Mouse (Mus musculus) Patski (cell line): ENCODE results near the gene Apoe. TPM values are rescaled to one million over a fixed set of nuclear protein-coding genes. Genes with fewer than 3 reads are reported as not detected.

Experiments
- ATAC-seq: fragments of 100-300 bp; one replicate; pipeline ENCODE4 v1.8.0; 2021
- CTCF ChIA-PET: fragments of 350-600 bp; sonication (Branson Sonifier 250); formaldehyde crosslinking; loops from one replicate; lab custom pipeline; 2022; ENCODE audit warnings: inconsistent platforms; lab: Charles Lee
- POLR2A ChIA-PET: fragments of 350-600 bp; sonication (Branson Sonifier 250); formaldehyde crosslinking; loops from one replicate; lab custom pipeline; 2022; ENCODE audit warnings: antibody characterized with exemption, inconsistent platforms; lab: Charles Lee
- DNase-seq: peaks from one replicate; pipeline ENCODE4 v3.0.0-alpha.2; 2011; ENCODE audit warnings: low read depth, low spot score
- H3K27me3 ChIP-seq: fragments of 371-371 bp; one replicate; pipeline ENCODE4 v1.5.1; 2021
- CTCF ChIP-seq: fragments of 100-300 bp; IDR thresholded peaks from one replicate; pipeline ENCODE4 v1.5.1; 2021
- in situ Hi-C: fragments of 300-500 bp; cut with MboI; formaldehyde crosslinking; loops from 3 replicates; pipeline ENCODE4 v1.11.1; 2018; ENCODE audit warnings: low pct_unique_long_range_greater_than_20kb, mixed read lengths
- polyA plus RNA-seq: library from polyadenylated mRNA; unstranded; gene quantifications from one replicate; pipeline ENCODE4 v1.2.3, GENCODE M21; 2021

The Apoe gene
- polyA plus RNA-seq, 1 experiment from 2014 or later = 6.0 TPM

DNA sequence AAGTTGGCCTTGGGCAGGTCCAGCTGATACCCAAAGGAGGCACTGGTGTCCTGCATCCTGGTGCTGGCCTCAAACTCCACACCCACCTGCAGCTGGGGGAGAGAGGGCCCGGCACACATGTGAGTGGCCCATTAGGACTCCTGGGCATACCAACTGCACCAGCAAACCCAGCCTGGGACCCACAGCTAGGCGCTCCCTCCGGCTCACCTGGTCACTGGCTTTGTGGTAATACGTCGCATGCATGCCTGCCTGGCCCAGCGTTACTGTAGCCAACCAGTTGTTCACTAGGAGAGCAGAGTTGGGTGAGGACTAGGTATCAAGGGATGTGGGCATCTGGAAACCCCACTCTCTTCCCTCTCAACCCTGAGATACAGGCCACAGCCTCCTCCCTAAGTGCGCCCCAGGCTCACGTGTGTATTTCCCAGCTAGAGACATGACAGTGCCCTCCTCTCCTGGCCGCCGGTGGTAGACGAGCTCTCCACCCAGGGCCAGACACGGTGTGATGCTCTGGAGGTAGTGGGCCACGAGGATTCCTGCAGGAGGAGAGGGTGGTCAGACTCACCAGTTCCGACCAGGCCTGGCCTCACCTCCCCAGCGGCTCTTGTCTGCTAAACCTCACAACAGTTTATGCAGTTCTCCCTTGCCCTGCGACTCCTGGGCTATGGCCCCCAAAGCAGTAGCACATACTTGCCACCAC lies 4.0 kb upstream of the Apoe start:
- POLR2A ChIA-PET = interaction anchor here (3.7 kb wide), 1 partner anchor 34 kb away, joined by 16 read pairs; no protein-coding TSS in a partner anchor
- in situ Hi-C loops = no loop called here
- CTCF ChIA-PET = interaction anchor here (1.2 to 10.2 kb wide), 3 partner anchors 8 to 35 kb away, joined by 5 to 120 read pairs (median 5); partner anchors contain the start of gene Clptm1
- no peak for TF ChIP-seq CTCF
- ATAC-seq (no peak), DNase-seq (no peak)
- H3K27me3 ChIP-seq = no peaks in the 10 kb centered on the region

DNA sequence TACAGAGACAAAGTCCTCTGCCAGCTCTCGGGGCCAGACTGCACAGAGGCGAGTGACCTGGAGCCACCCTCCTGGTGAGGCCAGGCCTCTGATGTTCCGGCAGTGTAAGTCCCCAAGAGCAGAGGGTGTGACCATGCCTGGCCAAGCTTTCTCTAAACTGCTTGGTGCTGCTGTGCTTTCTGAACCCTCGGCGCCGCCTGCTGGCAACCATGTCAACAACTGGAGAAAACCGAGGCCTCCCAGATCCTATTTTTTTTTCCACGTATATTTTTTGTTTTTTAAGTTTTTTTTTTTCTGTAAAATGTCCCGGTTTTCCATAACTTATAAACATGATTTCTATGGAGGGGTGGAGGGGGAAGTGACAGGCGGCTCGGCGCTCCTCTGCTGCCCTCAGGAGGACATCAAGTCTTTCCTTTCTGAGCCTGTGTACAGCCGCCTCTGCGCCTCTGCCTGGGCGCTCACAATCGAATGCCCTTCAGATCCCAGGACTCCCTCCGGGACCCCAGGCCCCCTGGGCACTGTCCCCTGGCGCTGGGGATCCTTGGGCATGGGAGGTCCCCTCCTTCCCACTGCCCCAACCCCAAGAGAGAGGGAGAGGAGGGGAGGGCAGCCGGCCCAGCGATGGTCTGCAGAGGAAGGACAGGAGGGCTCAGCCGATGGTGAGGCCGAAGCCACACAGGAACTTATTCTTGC lies 2.2 kb upstream of the Apoe start:
- in situ Hi-C loops = no loop called here
- no peak for TF ChIP-seq CTCF
- POLR2A ChIA-PET = interaction anchor here (0.5 to 3.7 kb wide), 4 partner anchors 17 to 193 kb away, joined by 3 to 16 read pairs (median 4); partner anchors contain the start of genes Bloc1s3 and Trappc6a
- peak; percentile 83 for ATAC-seq
- DNase-seq = no peak
- no peaks in the 10 kb centered on the region for H3K27me3 ChIP-seq
- CTCF ChIA-PET = interaction anchor here (0.7 to 10.2 kb wide), 9 partner anchors 10 to 139 kb away, joined by 3 to 120 read pairs (median 5); partner anchors contain the start of genes Apoc2, Clptm1 and Ppp1r37

DNA sequence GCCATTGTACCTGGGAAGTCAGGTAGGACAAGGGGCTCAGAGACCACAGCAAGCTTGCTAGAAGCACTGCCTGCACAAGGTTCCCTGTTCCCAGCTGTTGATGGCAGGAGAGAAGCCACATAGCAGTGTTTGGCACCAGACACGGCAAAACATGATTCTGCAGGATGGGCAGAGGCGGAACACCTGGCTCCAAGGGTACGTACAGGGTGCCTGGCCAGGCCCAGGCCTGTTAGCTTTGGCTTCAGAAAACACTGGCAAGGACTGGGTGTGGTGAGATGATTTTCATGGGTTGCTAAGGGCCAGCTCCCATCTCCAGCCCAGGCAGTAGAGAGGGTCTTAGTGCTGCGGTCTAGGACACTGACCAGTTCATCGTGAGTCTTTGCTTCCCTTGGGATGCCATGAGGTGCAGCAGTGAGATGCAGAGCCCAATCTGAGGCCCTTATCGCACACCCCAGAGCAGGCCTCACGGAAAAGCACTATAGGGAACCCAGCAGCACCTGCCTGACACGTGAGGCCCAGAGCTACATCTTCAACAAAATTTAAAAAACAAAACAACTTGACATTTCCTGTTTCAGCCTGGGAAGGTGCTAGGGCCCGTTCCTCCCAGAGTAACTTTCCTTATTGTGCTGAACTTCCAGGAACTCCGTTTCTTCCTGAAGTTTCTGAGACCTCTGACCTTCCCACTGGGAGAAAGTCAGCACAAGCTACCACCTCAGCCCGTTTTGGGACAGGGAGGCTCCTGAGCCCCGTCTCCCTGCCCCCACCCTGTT lies 1.5 kb upstream of the Apoe start:
- H3K27me3 ChIP-seq = no peaks in the 10 kb centered on the region
- ATAC-seq (no peak), DNase-seq (no peak)
- ChIA-PET POLR2A (interaction anchor here (0.5 to 3.7 kb wide), 5 partner anchors 10 to 192 kb away, joined by 3 to 16 read pairs (median 4); partner anchors contain the start of genes Bloc1s3 and Trappc6a), CTCF (interaction anchor here (0.7 to 10.2 kb wide), 9 partner anchors 11 to 138 kb away, joined by 3 to 120 read pairs (median 5); partner anchors contain the start of genes Apoc2, Clptm1 and Ppp1r37)
- in situ Hi-C loops = no loop called here
- no peak for TF ChIP-seq CTCF

DNA sequence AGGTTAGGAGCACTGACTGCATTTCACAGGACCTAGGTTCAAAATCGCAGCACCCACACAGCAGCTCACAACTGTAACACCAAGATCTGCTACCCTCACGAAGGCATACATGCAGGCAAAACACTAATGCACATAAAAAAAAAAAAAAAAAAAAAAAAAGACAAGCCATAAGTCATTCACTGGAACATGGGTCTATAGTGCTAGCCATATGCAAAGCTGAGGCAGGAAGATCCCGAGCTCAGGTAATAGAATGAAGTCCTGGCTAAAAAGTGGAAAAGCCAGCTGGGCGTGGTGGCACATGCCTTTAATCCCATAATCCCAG lies 800 bp upstream of the Apoe start:
- POLR2A ChIA-PET = interaction anchor here (0.5 to 3.7 kb wide), 4 partner anchors 8 to 31 kb away, joined by 4 to 16 read pairs (median 4); no protein-coding TSS in a partner anchor
- ATAC-seq (no peak), DNase-seq (no peak)
- CTCF ChIA-PET = interaction anchor here (1.0 to 10.2 kb wide), 7 partner anchors 12 to 190 kb away, joined by 3 to 120 read pairs (median 5); partner anchors contain the start of genes Apoc2 and Clptm1
- in situ Hi-C loops = no loop called here
- no peaks in the 10 kb centered on the region for H3K27me3 ChIP-seq
- TF ChIP-seq CTCF = no peak

DNA sequence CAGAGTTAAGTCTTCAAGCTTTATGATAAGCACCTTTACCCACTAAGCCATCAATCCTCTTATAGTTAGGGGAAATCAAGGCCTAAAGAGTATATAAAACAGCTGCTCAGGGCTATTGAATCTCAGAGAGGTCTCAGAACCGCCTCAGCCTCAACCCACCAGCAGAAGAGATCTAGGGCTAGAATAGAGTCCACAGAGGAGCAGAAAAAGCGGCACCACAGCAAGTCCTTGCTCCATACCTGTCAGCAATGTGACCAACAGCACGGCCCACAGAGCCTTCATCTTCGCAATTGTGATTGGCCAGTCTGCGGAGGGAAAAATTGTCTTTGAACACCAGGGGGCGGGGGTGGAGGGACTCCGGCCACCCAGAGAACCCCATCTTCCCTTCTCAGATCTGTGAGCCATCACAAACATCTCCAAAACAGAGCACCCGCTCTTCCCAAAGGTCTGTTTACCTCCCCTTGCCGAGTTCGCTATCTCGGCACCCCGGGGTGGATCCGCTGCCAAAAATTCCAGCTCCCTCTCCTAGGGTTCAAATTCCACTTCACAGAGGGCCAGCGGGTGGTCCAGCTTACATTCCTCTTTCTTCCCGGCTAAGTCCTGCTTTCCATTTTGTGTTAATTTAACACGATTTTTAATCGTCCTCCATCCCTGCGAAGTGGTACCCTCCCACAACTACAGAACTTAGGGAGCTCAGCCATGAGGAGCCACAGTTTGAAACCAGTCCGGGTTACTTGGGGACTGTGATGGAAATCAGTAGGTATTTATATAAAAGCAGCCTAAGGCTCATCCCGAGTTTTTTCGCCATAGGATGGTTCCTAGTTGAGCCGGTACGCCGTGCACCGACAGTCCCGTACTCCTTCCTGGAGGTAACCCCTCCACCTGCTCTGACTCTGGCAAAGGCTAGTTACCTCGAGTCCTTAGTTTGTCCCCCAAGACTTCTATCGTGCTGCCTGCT lies 760 bp downstream of the Apoe start:
- DNase-seq = no peak
- ChIA-PET CTCF (interaction anchor here (1.0 to 10.2 kb wide), 4 partner anchors 15 to 35 kb away, joined by 3 to 120 read pairs (median 3); partner anchors contain the start of gene Clptm1), POLR2A (interaction anchor here (0.5 kb wide), 1 partner anchor 7 kb away, joined by 3 read pairs; no protein-coding TSS in a partner anchor)

DNA sequence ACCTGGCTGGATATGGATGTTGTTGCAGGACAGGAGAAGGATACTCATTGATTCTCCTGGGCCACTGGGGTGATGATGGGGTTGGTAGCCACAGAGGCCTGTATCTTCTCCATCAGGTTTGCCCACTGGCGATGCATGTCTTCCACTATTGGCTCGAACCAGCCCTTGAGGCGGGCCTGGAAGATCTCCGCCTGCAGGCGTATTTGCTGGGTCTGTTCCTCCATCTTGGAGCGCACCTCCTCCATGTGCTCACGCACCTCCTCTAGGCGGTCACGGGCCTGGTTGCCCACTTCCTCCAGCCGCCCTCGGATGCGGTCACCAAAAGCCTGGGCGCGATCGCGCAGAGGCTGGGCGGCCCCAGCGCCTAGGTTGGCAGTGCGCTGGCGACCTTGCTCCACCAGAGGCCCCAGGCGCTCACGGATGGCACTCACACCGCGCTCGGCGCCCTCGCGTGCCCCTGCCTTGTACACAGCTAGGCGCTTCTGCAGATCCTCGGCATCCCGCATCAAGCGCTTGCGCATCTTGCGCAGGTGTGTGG lies 2.6 kb downstream of the Apoe start:
- ChIA-PET CTCF (interaction anchor here (10.2 kb wide), 1 partner anchor 29 kb away, joined by 120 read pairs; the partner anchor contains the start of gene Clptm1), POLR2A (no interaction called here)
- ATAC-seq (no peak), DNase-seq (no peak)
- H3K27me3 ChIP-seq = no peaks in the 10 kb centered on the region
- no peak for TF ChIP-seq CTCF
- in situ Hi-C loops = no loop called here

More for the DNA sequence above, 760 bp downstream of the Apoe start:
- no peak for TF ChIP-seq CTCF
- no peaks in the 10 kb centered on the region for H3K27me3 ChIP-seq
- ATAC-seq = no peak
- in situ Hi-C loops = no loop called here

DNA sequence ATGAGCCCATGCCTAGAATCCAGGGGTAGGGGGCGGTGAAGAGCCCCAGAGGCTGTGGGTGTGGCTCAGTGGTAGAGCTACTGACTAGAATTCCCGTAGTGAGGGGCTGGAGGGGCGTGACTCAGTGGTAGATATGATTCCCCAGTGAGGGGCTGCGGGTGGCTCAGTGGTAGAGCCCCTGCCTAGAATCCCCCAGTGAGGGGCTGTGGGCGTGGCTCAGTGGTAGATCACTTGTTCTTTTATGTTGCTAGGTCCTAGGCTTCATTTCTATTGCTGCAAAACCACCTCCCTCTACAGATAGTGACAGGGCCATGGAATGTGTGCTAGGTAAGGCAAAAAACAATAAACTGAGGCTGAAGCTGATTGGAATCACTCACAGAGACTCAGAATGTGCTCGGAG lies 3.1 kb downstream of the Apoe start:
- CTCF ChIA-PET = interaction anchor here (3.8 to 10.2 kb wide), 2 partner anchors 27 to 28 kb away, joined by 22 to 120 read pairs; partner anchors contain the start of gene Clptm1
- in situ Hi-C loops = no loop called here
- no peaks in the 10 kb centered on the region for H3K27me3 ChIP-seq
- TF ChIP-seq CTCF = no peak
- no peak for DNase-seq
- ATAC-seq = no peak
- POLR2A ChIA-PET = interaction anchor here (1.3 kb wide), 1 partner anchor 19 kb away, joined by 4 read pairs; the partner anchor contains the start of gene Tomm40

DNA sequence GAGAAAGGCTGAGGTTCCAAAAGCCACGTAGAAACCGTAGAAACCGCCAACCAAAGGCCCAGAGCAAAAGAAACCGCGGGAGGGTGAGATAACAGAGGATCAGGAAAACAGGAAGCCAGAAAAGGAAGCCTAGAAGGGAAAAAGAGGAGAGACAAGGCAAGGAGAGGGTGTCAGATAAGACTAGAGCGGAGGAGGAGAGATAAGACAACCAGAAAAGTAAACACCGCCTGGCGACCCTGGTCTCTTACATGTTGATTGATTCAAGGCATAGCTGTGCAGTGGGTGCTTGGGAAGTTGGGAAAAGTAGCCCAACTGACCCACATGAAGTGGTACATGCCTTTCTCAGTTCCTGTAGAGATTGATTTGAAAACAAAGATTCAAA lies 3.8 kb downstream of the Apoe start:
- POLR2A ChIA-PET = interaction anchor here (1.3 kb wide), 1 partner anchor 20 kb away, joined by 4 read pairs; the partner anchor contains the start of gene Tomm40
- CTCF ChIA-PET = interaction anchor here (3.8 kb wide), 1 partner anchor 26 kb away, joined by 22 read pairs; no protein-coding TSS in a partner anchor
- in situ Hi-C loops = no loop called here

More for the DNA sequence above, 3.8 kb downstream of the Apoe start:
- no peaks in the 10 kb centered on the region for H3K27me3 ChIP-seq
- no peak for TF ChIP-seq CTCF
- DNase-seq (no peak), ATAC-seq (no peak)
